Mouse (Mus musculus) heart, adult 2 months (tissue): ENCODE measurements around the gene Specc1. TPM values are rescaled to one million over a fixed set of nuclear protein-coding genes. Genes with fewer than 3 reads are reported as not detected.

Source experiments
- DNase-seq, 2 experiments: peaks; one replicate each; pipeline ENCODE4 v3.0.0; 2021
- H3K27ac ChIP-seq: fragments of 200-600 bp; 2 replicates; pipeline ENCODE4 v1.8.1; 2022
- H3K27me3 ChIP-seq: fragments of 200-500 bp; 2 replicates; pipeline ENCODE4 v1.6.1; 2012; ENCODE audit warnings: mild to moderate bottlenecking, low read length, inconsistent platforms, mixed read lengths; ENCODE audit not compliant: control insufficient read depth, insufficient read depth
- H3K36me3 ChIP-seq: fragments of 200-500 bp; 2 replicates; pipeline ENCODE4 v1.6.1; 2012; ENCODE audit warnings: low read length, inconsistent platforms; ENCODE audit not compliant: control insufficient read depth, insufficient read depth
- H3K4me1 ChIP-seq: fragments of 200-500 bp; 2 replicates; pipeline ENCODE4 v1.6.1; 2011; ENCODE audit warnings: low read length; ENCODE audit not compliant: control insufficient read depth, insufficient read depth
- H3K4me3 ChIP-seq: fragments of 200-600 bp; 2 replicates; pipeline ENCODE4 v1.8.1; 2022
- H3K79me2 ChIP-seq: fragments of 200-500 bp; replicated peaks from 2 replicates; pipeline ENCODE4 v1.6.1; 2012; ENCODE audit warnings: mild to moderate bottlenecking, inconsistent platforms, low read length, moderate library complexity, mixed read lengths; ENCODE audit not compliant: control insufficient read depth, insufficient read depth
- H3K9ac ChIP-seq: fragments of 200-500 bp; 2 replicates; pipeline ENCODE4 v1.6.1; 2012; ENCODE audit warnings: low read depth, mild to moderate bottlenecking, control low read depth, inconsistent platforms, low read length, mixed read lengths
- CTCF ChIP-seq: fragments of 200-600 bp; IDR thresholded peaks from 2 replicates; pipeline ENCODE4 v1.8.1; 2022; ENCODE audit warnings: antibody characterized with exemption, mild to moderate bottlenecking, moderate library complexity
- EP300 ChIP-seq: fragments of 200-500 bp; IDR thresholded peaks from 2 replicates; pipeline ENCODE4 v1.6.1; 2011; ENCODE audit warnings: low read depth, low read length, control low read depth; ENCODE audit not compliant: insufficient read depth
- POLR2A ChIP-seq: fragments of 200-500 bp; IDR thresholded peaks from 2 replicates; pipeline ENCODE4 v1.6.1; 2011; ENCODE audit warnings: mild to moderate bottlenecking, low read depth, low read length, control low read depth; ENCODE audit not compliant: insufficient read depth
- WGBS: fragments of 180-500 bp; shearing (Covaris S2); methylation state at CpG from one replicate; pipeline ENCODE4 v1.1.7; 2018; 5-methylcytosine and 5-hydroxymethylcytosine counted together
- intact Hi-C: fragments of 180-260 bp; cut with DNase I; formaldehyde crosslinking; loops from one replicate; pipeline ENCODE4 v1.15.1; 2025
- polyA plus RNA-seq: library from polyadenylated mRNA; depleted of rRNA; stranded (reverse); fragments of >200 nt; gene quantifications from 2 replicates; pipeline ENCODE4 v1.2.3, GENCODE M21; 2012
- total RNA-seq, 2 experiments: library from RNA; stranded (reverse); gene quantifications; 2 replicates each; pipeline ENCODE4 v1.2.3; 2021

Gene Specc1
- total and polyA plus RNA-seq, 3 experiments = 3.5 to 21.6 (median 4.6) TPM

DNA sequence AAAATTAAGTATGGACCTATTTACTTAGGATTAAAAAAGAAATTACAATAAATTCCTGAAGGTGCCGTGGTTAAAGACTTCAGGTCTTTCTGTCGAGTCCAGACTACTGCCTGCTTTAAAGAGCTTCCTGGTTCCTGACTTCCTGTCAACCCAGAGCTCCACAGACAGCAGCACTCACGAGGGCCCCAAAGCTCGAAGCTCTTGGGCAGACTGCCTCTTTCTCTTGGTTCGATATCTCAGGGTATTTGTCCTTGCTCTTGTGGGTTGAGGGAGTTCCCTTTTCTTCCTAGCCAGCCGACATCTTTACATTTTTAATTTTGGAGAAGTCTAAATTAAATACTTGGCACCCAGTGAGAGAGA is 48.3 kb downstream of the Specc1 start:
- intact Hi-C loops = loop anchor here (5.0 kb wide), 1 partner anchor 48 kb away; the partner anchor contains the start of gene Specc1
- Histone ChIP-seq H3K27ac (peak overlapping the region; percentile 60), H3K4me1 (peaks cover 3% of the 10 kb centered on the region; the same call in 1 of the 2 replicates), H3K9ac (no peak overlapping the region), H3K36me3 (no peaks in the 10 kb centered on the region), H3K79me2 (no peaks in the 10 kb centered on the region), H3K27me3 (no peaks in the 10 kb centered on the region), H3K4me3 (no peak overlapping the region)
- TF ChIP-seq POLR2A (no peak), EP300 (no peak), CTCF (no peak)
- WGBS = 40% methylated on average over 6 of the region's 6 CpGs
- no peak for DNase-seq

DNA sequence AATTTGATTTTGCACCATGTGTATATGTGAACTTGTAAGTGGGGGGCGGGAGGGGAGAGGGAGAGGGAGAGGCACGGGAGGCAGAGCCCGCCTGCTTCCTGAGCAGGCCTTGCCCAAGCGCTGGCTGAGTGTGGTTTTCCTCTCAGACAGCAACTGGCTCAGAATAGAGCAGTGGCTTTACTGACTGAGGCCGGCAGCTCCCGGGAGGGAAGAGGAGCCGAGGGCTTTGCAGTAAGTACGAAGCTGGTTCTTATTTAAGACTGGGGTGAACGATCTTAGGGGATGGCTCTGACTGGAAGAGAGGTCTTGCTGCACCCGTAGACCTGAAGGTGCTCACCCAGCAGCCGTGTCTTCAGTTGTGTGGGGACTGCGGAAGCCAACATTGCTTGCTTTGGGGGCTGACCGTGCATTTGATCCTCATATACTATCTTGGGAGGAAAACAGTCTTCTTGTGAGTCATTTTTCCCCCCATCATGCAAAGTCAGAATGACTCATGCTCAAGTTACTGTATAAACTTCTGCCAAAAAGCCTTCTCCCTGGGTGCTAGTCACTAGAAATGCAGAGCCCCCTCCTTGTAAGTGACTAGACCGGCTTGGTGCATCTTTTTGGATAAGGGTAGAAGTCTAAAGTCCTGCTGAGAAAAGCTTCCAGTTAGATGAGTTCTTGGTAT is 48.8 kb downstream of the Specc1 start:
- H3K9ac ChIP-seq = peak overlapping the region; percentile 33
- WGBS = 34% methylated on average over 14 of the region's 14 CpGs
- peaks cover 3% of the 10 kb centered on the region; the same call in 1 of the 2 replicates for H3K4me1 ChIP-seq
- H3K27me3 ChIP-seq = no peaks in the 10 kb centered on the region
- H3K36me3 ChIP-seq = no peaks in the 10 kb centered on the region
- intact Hi-C loops = loop anchor here (5.0 kb wide), 1 partner anchor 48 kb away; the partner anchor contains the start of gene Specc1
- TF ChIP-seq EP300 = no peak
- no peak for TF ChIP-seq CTCF
- TF ChIP-seq POLR2A = no peak
- peak overlapping the region; percentile 27 for H3K4me3 ChIP-seq
- peak; percentile 56 to 57 for DNase-seq
- H3K27ac ChIP-seq = peak overlapping the region; percentile 60
- H3K79me2 ChIP-seq = no peaks in the 10 kb centered on the region

DNA sequence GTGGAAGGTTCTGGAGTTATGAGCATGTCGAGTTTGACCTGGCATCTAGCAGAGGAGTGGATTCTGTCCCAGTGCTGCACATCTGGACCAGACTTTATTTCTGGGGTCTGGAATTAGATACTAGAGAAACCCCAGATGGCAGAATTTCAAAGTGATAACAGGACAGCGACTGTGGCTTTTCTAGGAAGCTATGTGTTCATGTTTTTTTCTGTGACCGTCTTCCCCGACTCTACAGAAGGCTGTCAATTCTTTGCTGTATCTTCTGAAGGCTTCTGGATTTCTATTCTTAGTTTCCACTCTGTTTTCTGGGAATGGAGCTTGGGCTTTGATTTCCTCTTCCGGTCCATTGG is 49.3 kb downstream of the Specc1 start:
- intact Hi-C loops = loop anchor here (5.0 kb wide), 1 partner anchor 49 kb away; the partner anchor contains the start of gene Specc1
- Histone ChIP-seq H3K27me3 (no peaks in the 10 kb centered on the region), H3K4me3 (peak overlapping the region; percentile 27), H3K9ac (no peak overlapping the region), H3K4me1 (peaks cover 3% of the 10 kb centered on the region; the same call in 1 of the 2 replicates), H3K79me2 (no peaks in the 10 kb centered on the region), H3K36me3 (no peaks in the 10 kb centered on the region), H3K27ac (peak overlapping the region; percentile 60)
- no peak for DNase-seq
- WGBS = 32% methylated on average over 5 of the region's 5 CpGs
- TF ChIP-seq CTCF (no peak), POLR2A (no peak)

DNA sequence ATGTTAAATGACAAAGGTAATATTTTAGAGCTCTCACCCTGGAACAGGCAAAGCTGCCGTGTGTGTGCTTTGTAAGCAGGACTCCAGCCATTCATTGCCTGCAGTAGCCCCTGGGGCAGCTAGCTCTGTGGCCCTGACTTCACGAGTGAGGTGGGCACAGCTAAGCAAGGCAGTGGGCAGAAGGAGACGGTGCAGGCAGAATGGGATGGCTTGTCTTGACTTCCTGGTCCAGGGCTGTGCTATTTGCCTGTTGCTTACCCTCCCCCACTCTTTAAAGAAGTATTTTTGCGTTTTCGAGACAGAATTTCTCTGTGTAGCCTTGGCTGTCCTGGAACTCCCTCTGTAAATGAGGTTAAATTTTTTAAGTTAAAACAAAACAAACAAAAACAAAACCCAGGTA is 50.1 kb downstream of the Specc1 start:
- no peak for TF ChIP-seq CTCF
- no peak for TF ChIP-seq EP300
- TF ChIP-seq POLR2A = no peak
- H3K4me3 ChIP-seq = no peak overlapping the region
- no peaks in the 10 kb centered on the region for H3K27me3 ChIP-seq
- intact Hi-C loops = loop anchor here (5.0 kb wide), 1 partner anchor 49 kb away; the partner anchor contains the start of gene Specc1
- H3K9ac ChIP-seq = no peak overlapping the region
- 53% methylated on average over 5 of the region's 5 CpGs for WGBS
- no peak overlapping the region; the same call in 1 of the 2 replicates for H3K27ac ChIP-seq
- H3K4me1 ChIP-seq = peaks cover 3% of the 10 kb centered on the region; the same call in 1 of the 2 replicates
- no peaks in the 10 kb centered on the region for H3K79me2 ChIP-seq
- H3K36me3 ChIP-seq = no peaks in the 10 kb centered on the region
- DNase-seq = no peak

DNA sequence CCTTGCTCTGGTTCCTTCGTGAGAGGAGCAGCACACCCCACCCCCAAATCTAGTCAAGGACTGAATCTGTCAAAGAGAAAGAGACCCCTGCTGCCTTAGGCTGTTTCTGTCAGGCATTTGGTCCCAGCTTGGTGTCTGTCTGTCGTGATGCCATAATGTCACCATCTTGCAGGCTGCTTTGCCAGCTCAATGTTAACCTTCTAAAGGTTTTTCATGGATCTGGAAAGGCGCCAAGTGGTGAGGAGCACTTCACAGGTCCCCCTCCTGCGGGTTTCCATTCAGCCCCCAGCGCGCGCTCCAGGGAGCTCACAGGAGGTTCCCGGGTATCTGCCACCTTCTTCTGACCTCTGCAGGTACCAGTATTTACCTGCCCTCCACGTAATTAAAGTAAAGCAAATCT is 51.4 kb downstream of the Specc1 start:
- H3K27ac ChIP-seq = no peak overlapping the region
- no peak overlapping the region for H3K9ac ChIP-seq
- intact Hi-C loops = loop anchor here (5.0 kb wide), 1 partner anchor 51 kb away; the partner anchor contains the start of gene Specc1
- H3K4me1 ChIP-seq = peaks cover 3% of the 10 kb centered on the region; the same call in 1 of the 2 replicates
- DNase-seq = no peak
- 57% methylated on average over 9 of the region's 9 CpGs for WGBS
- no peak overlapping the region for H3K4me3 ChIP-seq
- H3K36me3 ChIP-seq = no peaks in the 10 kb centered on the region
- H3K27me3 ChIP-seq = no peaks in the 10 kb centered on the region
- TF ChIP-seq POLR2A (no peak), CTCF (no peak), EP300 (no peak)
- no peaks in the 10 kb centered on the region for H3K79me2 ChIP-seq

DNA sequence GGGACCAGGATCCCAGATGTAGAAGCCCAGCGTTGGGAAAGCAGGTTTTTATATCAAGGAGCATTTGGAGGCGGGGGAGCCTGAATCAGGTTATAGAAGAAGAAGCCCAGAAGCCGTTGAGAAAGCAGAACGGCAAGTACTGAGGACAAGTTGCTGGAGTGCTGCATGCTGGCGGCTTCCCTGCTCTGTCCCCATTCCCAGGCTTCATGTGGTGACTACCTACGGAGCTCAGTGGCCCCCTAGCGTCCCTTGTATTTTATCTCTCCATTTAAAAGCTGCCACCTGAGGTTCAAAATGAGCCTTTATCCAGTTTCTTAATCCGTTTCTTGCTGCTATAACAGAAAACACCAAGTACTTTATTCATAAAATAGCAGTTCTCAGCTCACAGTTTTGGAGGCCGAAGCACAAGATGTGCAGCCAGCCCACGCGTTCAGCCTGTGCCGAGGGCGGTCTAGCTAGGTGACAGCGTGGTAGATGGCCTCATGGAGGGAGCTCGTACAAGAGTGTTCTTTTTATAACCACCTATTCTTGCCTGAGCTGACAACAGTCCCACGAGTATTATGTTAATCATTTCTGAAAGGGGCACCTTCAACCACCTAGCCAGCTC is 54.2 kb downstream of the Specc1 start:
- Histone ChIP-seq H3K27me3 (no peaks in the 10 kb centered on the region), H3K36me3 (no peaks in the 10 kb centered on the region), H3K27ac (no peak overlapping the region), H3K79me2 (no peaks in the 10 kb centered on the region), H3K4me1 (no peaks in the 10 kb centered on the region), H3K9ac (no peak overlapping the region), H3K4me3 (no peak overlapping the region)
- 60% methylated on average over 16 of the region's 16 CpGs for WGBS
- DNase-seq = no peak
- intact Hi-C loops = no loop called here
- TF ChIP-seq POLR2A (no peak), CTCF (peak; percentile 46)
